Mouse (Mus musculus): Measurements from ENCODE around the gene Vps39. TPM values are rescaled to one million over a fixed set of nuclear protein-coding genes. Genes with fewer than 3 reads are reported as not detected.

Vps39 gene
- polyA plus RNA-seq (2017; shearing (Covaris generic)), result 59.8 TPM

DNA sequence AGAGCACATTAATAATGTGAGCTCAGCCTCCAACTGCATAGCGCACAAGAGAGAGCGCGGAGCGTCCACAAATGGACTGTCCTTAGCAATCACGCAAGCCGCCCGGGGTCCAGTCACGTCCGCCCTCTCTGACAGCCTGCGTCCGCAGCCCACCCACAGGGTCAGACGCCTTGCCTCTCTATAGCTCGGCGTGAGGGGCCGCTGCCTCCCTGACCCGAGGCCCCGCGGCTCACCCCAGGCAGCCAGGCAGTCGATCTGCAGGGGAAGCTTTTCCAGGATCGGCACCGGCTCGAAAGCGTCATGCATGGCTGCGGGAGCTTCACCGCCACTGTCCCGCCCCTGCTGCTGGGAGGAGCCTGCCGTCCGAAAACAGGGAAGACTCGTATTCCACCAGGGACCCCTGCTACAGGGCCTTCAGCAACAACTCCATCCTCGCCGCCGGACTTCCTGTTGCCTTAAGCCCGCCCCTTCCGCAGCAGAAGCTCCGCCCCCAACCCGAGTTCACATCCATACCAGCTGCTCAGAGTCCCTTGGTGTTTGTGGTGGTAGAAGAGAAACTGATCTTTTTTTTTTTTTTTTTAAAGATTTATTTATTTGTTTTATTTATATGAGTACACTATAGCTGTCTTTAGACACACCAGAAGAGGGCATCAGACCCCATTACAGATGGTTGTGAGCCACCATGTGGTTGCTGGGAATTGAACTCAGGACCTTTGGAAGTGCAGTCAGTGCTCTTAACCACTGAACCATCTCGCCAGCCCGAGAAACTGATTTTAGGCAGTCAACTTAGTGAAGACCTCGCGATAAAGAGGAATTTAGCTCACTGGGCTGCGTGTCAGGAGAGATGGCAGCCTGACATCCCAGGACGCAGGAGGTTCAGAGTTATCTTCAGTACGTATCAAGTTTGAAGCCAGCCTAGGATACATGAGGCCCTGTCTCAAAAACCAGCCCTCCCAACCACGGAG, at the start of gene Vps39:
TSS of gene Vps39 (minus strand) at position 456 of the 965 bp plus-strand sequence.

DNA sequence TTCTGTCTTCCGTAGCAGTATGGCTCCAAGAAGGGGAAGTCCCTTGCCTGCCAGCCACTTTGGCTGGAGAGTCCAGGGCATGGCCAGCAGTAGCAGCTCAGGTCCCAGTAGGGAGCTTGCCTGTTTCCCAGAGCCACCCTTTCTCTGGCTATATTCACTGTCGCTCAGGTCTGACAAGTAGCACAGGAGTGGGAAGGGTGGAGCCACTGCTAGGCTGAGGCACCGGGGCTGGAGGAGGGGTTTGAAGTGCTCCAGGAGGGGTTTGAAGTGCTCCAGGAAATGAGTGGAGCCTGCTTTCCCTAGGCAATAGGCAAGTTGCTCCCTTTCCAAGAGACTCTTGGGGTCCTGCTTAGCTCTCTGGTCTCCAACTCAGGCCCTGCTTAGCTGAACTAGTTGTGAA, 39.0 kb downstream of the Vps39 start, which contains the start of gene Pla2g4f:
TSS of gene Pla2g4f (minus strand) at position 190 of the 400 bp plus-strand sequence.

DNA sequence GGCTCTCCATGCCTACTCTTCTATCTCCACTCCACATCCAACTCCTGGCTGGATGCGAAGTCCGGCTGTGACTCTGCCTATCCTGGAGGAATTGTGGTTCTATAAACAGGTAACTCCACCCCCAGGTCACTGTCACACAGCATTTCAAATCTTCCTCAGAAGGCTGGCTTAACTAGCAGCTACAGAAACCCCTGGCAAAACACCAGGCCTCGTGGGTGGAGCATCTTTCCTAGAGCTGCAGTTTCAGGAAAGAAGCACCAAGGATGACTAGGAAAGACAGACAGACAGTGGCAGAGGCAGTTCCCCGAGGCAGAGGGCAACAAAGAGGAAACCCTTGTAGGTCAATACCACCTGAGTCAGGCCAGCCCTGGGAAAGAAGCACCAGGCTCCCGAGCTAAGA, 63.9 kb downstream of the Vps39 start, which contains the start of gene Pla2g4d:
TSS of gene Pla2g4d (minus strand) at position 203 of the 400 bp plus-strand sequence.

Other genes with a start within 250 kb of the Vps39 start
- 3.4 TPM for gene Ehd4, start 198.5 kb downstream of the Vps39 start, polyA plus RNA-seq (2017; shearing (Covaris generic))
- not detected for gene Pla2g4e, start 107.8 kb downstream of the Vps39 start, polyA plus RNA-seq (2017; shearing (Covaris generic))
- gene Pla2g4d, start 63.9 kb downstream of the Vps39 start, polyA plus RNA-seq (2017; shearing (Covaris generic)), result not detected
- 4.5 TPM for gene Pla2g4f, start 39.0 kb downstream of the Vps39 start, polyA plus RNA-seq (2017; shearing (Covaris generic))
- gene Ganc, start 50.8 kb upstream of the Vps39 start, polyA plus RNA-seq (2017; shearing (Covaris generic)), result 29.4 TPM
- gene Tmem87a, start 51.0 kb upstream of the Vps39 start, polyA plus RNA-seq (2017; shearing (Covaris generic)), result 30.8 TPM
- gene Capn3, start 102.9 kb upstream of the Vps39 start, polyA plus RNA-seq (2017; shearing (Covaris generic)), result 66.0 TPM
- 35.0 TPM for gene Zfp106, start 210.7 kb upstream of the Vps39 start, polyA plus RNA-seq (2017; shearing (Covaris generic))
- 62.5 TPM for gene Snap23, start 214.5 kb upstream of the Vps39 start, polyA plus RNA-seq (2017; shearing (Covaris generic))

Measured in CD4-positive, CD25-positive, alpha-beta regulatory T cell, adult 9 weeks (primary cell).